Mouse (Mus musculus): ENCODE results near the gene Slc12a1. TPM values are rescaled to one million over a fixed set of nuclear protein-coding genes. Genes with fewer than 3 reads are reported as not detected.

Gene Slc12a1
- polyA plus RNA-seq, 1 experiment = 0.01 TPM

- H3K4me2 ChIP-seq (ENCODE audit: low read depth) = no peak overlapping the region
- H3ac ChIP-seq (ENCODE audit: control insufficient read depth, insufficient read length) = no peak overlapping the region
Observed at GRCm38 (mm10) chr2:125232183-125232582, 79.9 kb downstream of the Slc12a1 start.

DNA sequence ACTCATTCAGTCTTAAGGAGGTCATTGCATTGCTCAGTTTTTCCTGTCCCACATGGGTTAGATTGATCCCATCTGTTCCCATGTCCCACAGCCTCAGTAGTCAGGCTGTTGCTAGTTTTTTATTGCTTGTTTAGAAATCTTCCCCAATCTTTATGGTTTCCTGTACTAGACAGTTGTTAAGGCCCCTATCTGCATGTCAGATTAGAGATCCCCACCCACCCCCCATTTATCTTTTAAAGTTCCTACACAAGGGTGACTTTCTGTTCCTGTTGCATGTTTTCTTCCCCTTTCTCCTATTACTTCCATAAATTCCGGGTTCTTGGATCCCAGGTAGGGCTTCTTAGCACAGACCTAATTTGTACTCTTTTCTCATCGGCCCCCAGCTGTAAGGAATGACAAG lies 81.2 kb downstream of the Slc12a1 start:
- TF ChIP-seq USF1 (IDR thresholded peaks at IDR 0.05; ENCODE audit: low read depth) (no peak), MYOD1 (IDR thresholded peaks at IDR 0.05; ENCODE audit: control insufficient read depth in 1 of 3, insufficient read length in 2 of 3, low read depth in 2 of 3) (no peak), CEBPB (IDR thresholded peaks at IDR 0.05; ENCODE audit: insufficient read depth, poor library complexity, severe bottlenecking) (no peak), POLR2A (IDR thresholded peaks at IDR 0.05; ENCODE audit: insufficient read length, low read depth) (no peak), SRF (IDR thresholded peaks at IDR 0.05; ENCODE audit: control insufficient read depth, insufficient read length, low read depth) (no peak), TCF12 (IDR thresholded peaks at IDR 0.05; ENCODE audit: insufficient read depth, poor library complexity, severe bottlenecking) (no peak), POLR2AphosphoS2 (IDR thresholded peaks at IDR 0.05; ENCODE audit: insufficient read length, low read depth) (no peak), E2F4 (IDR thresholded peaks at IDR 0.05; ENCODE audit: insufficient read depth) (no peak), REST (IDR thresholded peaks at IDR 0.05; ENCODE audit: insufficient read depth, insufficient read length) (no peak)
- Histone ChIP-seq H3K79me2 (ENCODE audit: control insufficient read depth, insufficient read depth) (no peaks in the 10 kb centered on the region), H3K4me2 (ENCODE audit: low read depth) (no peak overlapping the region), H3K4me3 (no peak overlapping the region), H3ac (ENCODE audit: control insufficient read depth, insufficient read length) (no peak overlapping the region), H3K27me3 (ENCODE audit: control insufficient read depth, insufficient read depth, insufficient read length) (no peaks in the 10 kb centered on the region), H3K36me3 (ENCODE audit: control insufficient read depth, insufficient read depth) (no peaks in the 10 kb centered on the region)

More at GRCm38 (mm10) chr2:125232183-125232582, 79.9 kb downstream of the Slc12a1 start:
- TF ChIP-seq POLR2A (IDR thresholded peaks at IDR 0.05; ENCODE audit: insufficient read length, low read depth) = no peak
- no peak for TF ChIP-seq CEBPB (IDR thresholded peaks at IDR 0.05; ENCODE audit: insufficient read depth, poor library complexity, severe bottlenecking)
- TF ChIP-seq E2F4 (IDR thresholded peaks at IDR 0.05; ENCODE audit: insufficient read depth) = no peak
- TF ChIP-seq USF1 (IDR thresholded peaks at IDR 0.05; ENCODE audit: low read depth) = no peak
- no peak for TF ChIP-seq REST (IDR thresholded peaks at IDR 0.05; ENCODE audit: insufficient read depth, insufficient read length)
- TF ChIP-seq TCF3 (IDR thresholded peaks at IDR 0.05; ENCODE audit: insufficient read length, low read depth) = no peak
- no peak for TF ChIP-seq MYOG (IDR thresholded peaks at IDR 0.05; ENCODE audit: control insufficient read depth in 1 of 3, insufficient read depth in 1 of 3, insufficient read length in 2 of 3, low read depth in 2 of 3)
- TF ChIP-seq MAX (IDR thresholded peaks at IDR 0.05; ENCODE audit: low read depth) = no peak
- TF ChIP-seq SRF (IDR thresholded peaks at IDR 0.05; ENCODE audit: control insufficient read depth, insufficient read length, low read depth) = no peak
- TF ChIP-seq MYOD1 (IDR thresholded peaks at IDR 0.05; ENCODE audit: control insufficient read depth in 1 of 3, insufficient read length in 2 of 3, low read depth in 2 of 3) = no peak
- TF ChIP-seq POLR2AphosphoS2 (IDR thresholded peaks at IDR 0.05; ENCODE audit: insufficient read length, low read depth) = no peak
- no peak for TF ChIP-seq TCF12 (IDR thresholded peaks at IDR 0.05; ENCODE audit: insufficient read depth, poor library complexity, severe bottlenecking)
- Histone ChIP-seq H3K4me3 (no peak overlapping the region), H3K36me3 (ENCODE audit: control insufficient read depth, insufficient read depth) (no peaks in the 10 kb centered on the region), H3K79me2 (ENCODE audit: control insufficient read depth, insufficient read depth) (no peaks in the 10 kb centered on the region), H3K27me3 (ENCODE audit: control insufficient read depth, insufficient read depth, insufficient read length) (no peaks in the 10 kb centered on the region)

DNA sequence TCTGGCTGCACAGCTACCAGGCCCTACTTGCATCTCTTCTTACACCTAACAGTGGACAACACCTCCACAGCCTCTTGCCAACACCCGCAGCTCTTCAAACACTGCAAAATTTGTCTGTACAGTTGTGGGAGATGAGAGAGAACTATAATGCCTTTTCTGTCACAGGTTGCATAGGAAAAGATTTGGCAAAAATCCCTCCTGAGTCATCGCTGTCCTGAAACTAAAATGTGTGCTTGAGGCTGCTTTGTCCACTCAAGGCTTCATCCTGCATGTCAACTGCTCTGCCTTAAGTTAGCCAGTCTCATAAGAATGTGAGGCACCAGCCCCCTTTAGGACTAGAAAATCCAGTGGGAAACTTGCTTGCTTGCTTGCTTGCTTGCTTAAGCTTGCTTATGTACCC lies 81.7 kb downstream of the Slc12a1 start:
- Histone ChIP-seq H3K79me2 (ENCODE audit: control insufficient read depth, insufficient read depth) (no peaks in the 10 kb centered on the region), H3K4me3 (no peak overlapping the region), H3ac (ENCODE audit: control insufficient read depth, insufficient read length) (no peak overlapping the region), H3K36me3 (ENCODE audit: control insufficient read depth, insufficient read depth) (no peaks in the 10 kb centered on the region), H3K4me2 (ENCODE audit: low read depth) (no peak overlapping the region), H3K27me3 (ENCODE audit: control insufficient read depth, insufficient read depth, insufficient read length) (no peaks in the 10 kb centered on the region)
- no peak for TF ChIP-seq USF1 (IDR thresholded peaks at IDR 0.05; ENCODE audit: low read depth)
- TF ChIP-seq MYOD1 (IDR thresholded peaks at IDR 0.05; ENCODE audit: control insufficient read depth in 1 of 3, insufficient read length in 2 of 3, low read depth in 2 of 3) = no peak
- no peak for TF ChIP-seq SRF (IDR thresholded peaks at IDR 0.05; ENCODE audit: control insufficient read depth, insufficient read length, low read depth)
- TF ChIP-seq POLR2A (IDR thresholded peaks at IDR 0.05; ENCODE audit: insufficient read length, low read depth) = no peak
- no peak for TF ChIP-seq POLR2AphosphoS2 (IDR thresholded peaks at IDR 0.05; ENCODE audit: insufficient read length, low read depth)
- no peak for TF ChIP-seq REST (IDR thresholded peaks at IDR 0.05; ENCODE audit: insufficient read depth, insufficient read length)
- TF ChIP-seq CEBPB (IDR thresholded peaks at IDR 0.05; ENCODE audit: insufficient read depth, poor library complexity, severe bottlenecking) = no peak
- TF ChIP-seq E2F4 (IDR thresholded peaks at IDR 0.05; ENCODE audit: insufficient read depth) = no peak

DNA sequence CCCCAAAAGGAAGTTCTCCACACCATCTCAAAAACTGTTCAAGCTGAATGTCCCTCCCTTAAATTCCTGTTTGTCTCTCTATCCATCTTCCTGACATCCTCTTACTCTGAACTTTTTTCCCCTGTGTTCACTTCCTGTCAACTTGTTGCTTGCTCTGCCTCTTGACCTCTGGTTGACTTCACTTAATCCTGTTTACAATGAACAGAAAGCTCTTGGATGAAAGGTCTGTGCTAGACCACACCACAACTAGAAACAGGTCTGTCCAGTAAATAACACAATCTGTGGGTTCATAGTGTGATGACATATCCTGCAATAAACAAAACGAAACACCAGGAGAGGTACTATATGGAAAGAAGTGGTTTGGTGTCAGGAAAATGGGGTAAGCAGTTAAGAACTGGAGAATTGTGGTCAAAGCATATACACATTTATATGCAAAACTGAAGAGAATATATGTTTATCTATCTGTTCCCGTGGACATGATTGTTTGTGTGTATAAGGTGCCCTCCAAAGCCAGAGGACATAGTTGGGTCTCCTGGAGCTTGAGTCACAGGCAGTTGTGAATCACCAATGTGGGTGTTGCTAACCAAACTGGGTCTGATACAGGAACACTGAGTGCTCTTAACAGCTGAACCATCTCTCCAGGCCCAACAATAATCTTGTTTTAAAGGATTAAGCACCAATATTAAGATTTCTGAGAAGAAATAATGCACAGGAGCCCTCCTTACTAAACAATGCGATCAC lies 93.4 kb downstream of the Slc12a1 start:
- Histone ChIP-seq H3K4me3 (no peak overlapping the region), H3K27me3 (ENCODE audit: control insufficient read depth, insufficient read depth, insufficient read length) (no peaks in the 10 kb centered on the region), H3K36me3 (ENCODE audit: control insufficient read depth, insufficient read depth) (peaks cover 7% of the 10 kb centered on the region), H3K79me2 (ENCODE audit: control insufficient read depth, insufficient read depth) (peaks cover 27% of the 10 kb centered on the region), H3K4me2 (ENCODE audit: low read depth) (peak overlapping the region; percentile 86), H3ac (ENCODE audit: control insufficient read depth, insufficient read length) (no peak overlapping the region)
- TF ChIP-seq TCF3 (IDR thresholded peaks at IDR 0.05; ENCODE audit: insufficient read length, low read depth) (no peak), POLR2A (IDR thresholded peaks at IDR 0.05; ENCODE audit: insufficient read length, low read depth) (no peak), MYOD1 (IDR thresholded peaks at IDR 0.05; ENCODE audit: control insufficient read depth in 1 of 3, insufficient read length in 2 of 3, low read depth in 2 of 3) (peak in 1 of 3 experiments; percentile 18), MAX (IDR thresholded peaks at IDR 0.05; ENCODE audit: low read depth) (no peak), USF1 (IDR thresholded peaks at IDR 0.05; ENCODE audit: low read depth) (no peak), REST (IDR thresholded peaks at IDR 0.05; ENCODE audit: insufficient read depth, insufficient read length) (no peak), POLR2AphosphoS2 (IDR thresholded peaks at IDR 0.05; ENCODE audit: insufficient read length, low read depth) (no peak), CEBPB (IDR thresholded peaks at IDR 0.05; ENCODE audit: insufficient read depth, poor library complexity, severe bottlenecking) (peak; percentile 97), MYOG (IDR thresholded peaks at IDR 0.05; ENCODE audit: control insufficient read depth in 1 of 3, insufficient read depth in 1 of 3, insufficient read length in 2 of 3, low read depth in 2 of 3) (no peak), SRF (IDR thresholded peaks at IDR 0.05; ENCODE audit: control insufficient read depth, insufficient read length, low read depth) (no peak), TCF12 (IDR thresholded peaks at IDR 0.05; ENCODE audit: insufficient read depth, poor library complexity, severe bottlenecking) (no peak), E2F4 (IDR thresholded peaks at IDR 0.05; ENCODE audit: insufficient read depth) (no peak)
